Mouse (Mus musculus): Measurements from ENCODE around the gene Npas3. TPM values are rescaled to one million over a fixed set of nuclear protein-coding genes. Genes with fewer than 3 reads are reported as not detected.

The Npas3 gene
- polyA plus RNA-seq, 1 experiment from 2014 or later = 7.2 TPM

GRCm38 (mm10) chr12:53895909-53896308 lies 647.4 kb downstream of the Npas3 start:
- no peak for DNase-seq (ENCODE audit: extremely low spot score, low spot score)
- Histone ChIP-seq H3K27ac (no peak overlapping the region), H3K4me3 (no peak overlapping the region), H3K27me3 (ENCODE audit: poor library complexity, severe bottlenecking) (no peaks in the 10 kb centered on the region), H3K4me1 (peaks cover 6% of the 10 kb centered on the region), H3K9me3 (no peaks in the 10 kb centered on the region), H3K36me3 (replicated peaks) (no peaks in the 10 kb centered on the region)
- 96% methylated on average over 5 of the region's 5 CpGs for WGBS

- 87% methylated on average over 8 of the region's 8 CpGs for WGBS
- H3K36me3 ChIP-seq (replicated peaks) = no peaks in the 10 kb centered on the region
- H3K4me3 ChIP-seq = no peak overlapping the region
- no peaks in the 10 kb centered on the region for H3K27me3 ChIP-seq (ENCODE audit: poor library complexity, severe bottlenecking)
- no peak for DNase-seq (ENCODE audit: extremely low spot score, low spot score)
- no peaks in the 10 kb centered on the region for H3K9me3 ChIP-seq
- H3K4me1 ChIP-seq = peaks cover 6% of the 10 kb centered on the region; the same call in 1 of the 2 replicates
- H3K27ac ChIP-seq = no peak overlapping the region
Measured at GRCm38 (mm10) chr12:53908761-53909160, 660.3 kb downstream of the Npas3 start.

GRCm38 (mm10) chr12:53910192-53910591 lies 661.7 kb downstream of the Npas3 start:
- H3K9me3 ChIP-seq = no peaks in the 10 kb centered on the region
- no peak overlapping the region for H3K4me3 ChIP-seq
- WGBS = 88% methylated on average over 2 of the region's 2 CpGs

GRCm38 (mm10) chr12:53922153-53922552 lies 673.7 kb downstream of the Npas3 start:
- H3K4me3 ChIP-seq = no peak overlapping the region
- peaks cover 51% of the 10 kb centered on the region for H3K4me1 ChIP-seq
- no peak for DNase-seq (ENCODE audit: extremely low spot score, low spot score)
- no peaks in the 10 kb centered on the region for H3K36me3 ChIP-seq (replicated peaks)
- H3K9me3 ChIP-seq = no peaks in the 10 kb centered on the region
- H3K27ac ChIP-seq = no peak overlapping the region
- 85% methylated on average over 7 of the region's 7 CpGs for WGBS
- no peaks in the 10 kb centered on the region for H3K27me3 ChIP-seq (ENCODE audit: poor library complexity, severe bottlenecking)

More at GRCm38 (mm10) chr12:53910192-53910591, 661.7 kb downstream of the Npas3 start:
- Histone ChIP-seq H3K36me3 (replicated peaks) (no peaks in the 10 kb centered on the region), H3K4me1 (peaks cover 13% of the 10 kb centered on the region), H3K27ac (no peak overlapping the region), H3K27me3 (ENCODE audit: poor library complexity, severe bottlenecking) (no peaks in the 10 kb centered on the region)
- DNase-seq (ENCODE audit: extremely low spot score, low spot score) = no peak

GRCm38 (mm10) chr12:53948826-53949225 lies 700.3 kb downstream of the Npas3 start:
- no peaks in the 10 kb centered on the region for H3K27me3 ChIP-seq (ENCODE audit: poor library complexity, severe bottlenecking)
- no peak overlapping the region for H3K4me3 ChIP-seq
- H3K27ac ChIP-seq = no peak overlapping the region
- H3K4me1 ChIP-seq = peaks cover 23% of the 10 kb centered on the region
- DNase-seq (ENCODE audit: extremely low spot score, low spot score) = no peak
- H3K36me3 ChIP-seq (replicated peaks) = no peaks in the 10 kb centered on the region
- H3K9me3 ChIP-seq = no peaks in the 10 kb centered on the region
- 71% methylated on average over 2 of the region's 2 CpGs for WGBS

- Histone ChIP-seq H3K4me3 (no peak overlapping the region), H3K27ac (no peak overlapping the region), H3K4me1 (peaks cover 52% of the 10 kb centered on the region), H3K9me3 (no peaks in the 10 kb centered on the region), H3K36me3 (replicated peaks) (no peaks in the 10 kb centered on the region), H3K27me3 (ENCODE audit: poor library complexity, severe bottlenecking) (no peaks in the 10 kb centered on the region)
- WGBS = 43% methylated on average over 7 of the region's 7 CpGs
- DNase-seq (ENCODE audit: extremely low spot score, low spot score) = no peak
Measured at GRCm38 (mm10) chr12:53962004-53962403, 713.5 kb downstream of the Npas3 start.

- DNase-seq (ENCODE audit: extremely low spot score, low spot score) = no peak
- Histone ChIP-seq H3K36me3 (replicated peaks) (no peaks in the 10 kb centered on the region), H3K27me3 (ENCODE audit: poor library complexity, severe bottlenecking) (no peaks in the 10 kb centered on the region), H3K4me1 (peaks cover 52% of the 10 kb centered on the region), H3K9me3 (no peaks in the 10 kb centered on the region), H3K27ac (no peak overlapping the region), H3K4me3 (no peak overlapping the region)
- 86% methylated on average over 5 of the region's 5 CpGs for WGBS
Measured at GRCm38 (mm10) chr12:53963534-53963933, 715.1 kb downstream of the Npas3 start.

- Histone ChIP-seq H3K27ac (no peak overlapping the region), H3K9me3 (no peaks in the 10 kb centered on the region), H3K4me3 (no peak overlapping the region), H3K4me1 (peaks cover 29% of the 10 kb centered on the region), H3K27me3 (ENCODE audit: poor library complexity, severe bottlenecking) (no peaks in the 10 kb centered on the region), H3K36me3 (replicated peaks) (no peaks in the 10 kb centered on the region)
- WGBS = 92% methylated on average over 10 of the region's 10 CpGs
- DNase-seq (ENCODE audit: extremely low spot score, low spot score) = no peak
Measured at GRCm38 (mm10) chr12:53969378-53970174, 721.1 kb downstream of the Npas3 start.

GRCm38 (mm10) chr12:53970721-53971120 lies 722.2 kb downstream of the Npas3 start:
- H3K36me3 ChIP-seq (replicated peaks) = no peaks in the 10 kb centered on the region
- no peak overlapping the region for H3K27ac ChIP-seq
- H3K27me3 ChIP-seq (ENCODE audit: poor library complexity, severe bottlenecking) = no peaks in the 10 kb centered on the region
- H3K4me1 ChIP-seq = peaks cover 27% of the 10 kb centered on the region
- no peaks in the 10 kb centered on the region for H3K9me3 ChIP-seq
- no peak overlapping the region for H3K4me3 ChIP-seq
- WGBS = 95% methylated on average over 7 of the region's 7 CpGs
- no peak for DNase-seq (ENCODE audit: extremely low spot score, low spot score)

GRCm38 (mm10) chr12:53973414-53973813 lies 724.9 kb downstream of the Npas3 start:
- H3K9me3 ChIP-seq = no peaks in the 10 kb centered on the region
- no peaks in the 10 kb centered on the region for H3K36me3 ChIP-seq (replicated peaks)
- no peak for DNase-seq (ENCODE audit: extremely low spot score, low spot score)
- H3K4me3 ChIP-seq = no peak overlapping the region
- WGBS = 75% methylated on average over 6 of the region's 6 CpGs
- H3K27ac ChIP-seq = peak overlapping the region; percentile 25; the same call in 1 of the 2 replicates
- H3K27me3 ChIP-seq (ENCODE audit: poor library complexity, severe bottlenecking) = peaks cover 8% of the 10 kb centered on the region; the same call in 1 of the 2 replicates
- peaks cover 47% of the 10 kb centered on the region for H3K4me1 ChIP-seq

- no peaks in the 10 kb centered on the region for H3K27me3 ChIP-seq (ENCODE audit: poor library complexity, severe bottlenecking)
- 83% methylated on average over 9 of the region's 9 CpGs for WGBS
- DNase-seq (ENCODE audit: extremely low spot score, low spot score) = no peak
- 0 out of 2 replicates have a peak overlapping the region, but pooled peaks have one; percentile 16 for H3K27ac ChIP-seq
- no peaks in the 10 kb centered on the region for H3K36me3 ChIP-seq (replicated peaks)
- no peak overlapping the region for H3K4me3 ChIP-seq
- no peaks in the 10 kb centered on the region for H3K9me3 ChIP-seq
- H3K4me1 ChIP-seq = peaks cover 34% of the 10 kb centered on the region
Measured at GRCm38 (mm10) chr12:53981575-53982507, 733.4 kb downstream of the Npas3 start.

- WGBS = 90% methylated on average over 7 of the region's 7 CpGs
- Histone ChIP-seq H3K4me3 (no peak overlapping the region), H3K27ac (no peak overlapping the region), H3K36me3 (replicated peaks) (no peaks in the 10 kb centered on the region), H3K9me3 (no peaks in the 10 kb centered on the region), H3K27me3 (ENCODE audit: poor library complexity, severe bottlenecking) (no peaks in the 10 kb centered on the region), H3K4me1 (peaks cover 26% of the 10 kb centered on the region)
- no peak for DNase-seq (ENCODE audit: extremely low spot score, low spot score)
Measured at GRCm38 (mm10) chr12:53983946-53984345, 735.5 kb downstream of the Npas3 start.

Data from forebrain, embryonic 10.5 days (tissue).